Mouse (Mus musculus) heart, postnatal 14 days (tissue): Measurements from ENCODE around the gene Snx17. TPM values are rescaled to one million over a fixed set of nuclear protein-coding genes. Genes with fewer than 3 reads are reported as not detected.

ENCODE experiments used
- DNase-seq, 2 experiments: peaks; one replicate each; pipeline ENCODE4 v3.0.0; 2021 to 2022
- intact Hi-C: fragments of 180-260 bp; cut with DNase I; formaldehyde crosslinking; loops from one replicate; pipeline ENCODE4 v1.15.1; 2025
- long read RNA-seq, 2 experiments: library from polyadenylated mRNA; stranded (forward); transcript quantifications; one replicate each; pipeline ENCODE4 v2.0.0; 2021
- total RNA-seq, 2 experiments: library from RNA; stranded (reverse); gene quantifications; 2 replicates each; pipeline ENCODE4 v1.2.3; 2021

Snx17 gene
- total RNA-seq = 10 to 100 TPM; 66.3 to 67.8 TPM
- long read RNA-seq, experiment 1, transcript Snx17-201 (15 exons, 2,018 nt) = major isoform, 91 of 118 reads
- long read RNA-seq, experiment 1, partial matches to known transcripts = 5 of 118 reads
- long read RNA-seq, experiment 1, other reads (novel, unspliced or antisense) = 21 of 118 reads
- long read RNA-seq, experiment 2, transcript Snx17-201 (15 exons, 2,018 nt) = major isoform, 58 of 75 reads
- long read RNA-seq, experiment 2, partial matches to known transcripts = 4 of 75 reads
- long read RNA-seq, experiment 2, other reads (novel, unspliced or antisense) = 13 of 75 reads

DNA sequence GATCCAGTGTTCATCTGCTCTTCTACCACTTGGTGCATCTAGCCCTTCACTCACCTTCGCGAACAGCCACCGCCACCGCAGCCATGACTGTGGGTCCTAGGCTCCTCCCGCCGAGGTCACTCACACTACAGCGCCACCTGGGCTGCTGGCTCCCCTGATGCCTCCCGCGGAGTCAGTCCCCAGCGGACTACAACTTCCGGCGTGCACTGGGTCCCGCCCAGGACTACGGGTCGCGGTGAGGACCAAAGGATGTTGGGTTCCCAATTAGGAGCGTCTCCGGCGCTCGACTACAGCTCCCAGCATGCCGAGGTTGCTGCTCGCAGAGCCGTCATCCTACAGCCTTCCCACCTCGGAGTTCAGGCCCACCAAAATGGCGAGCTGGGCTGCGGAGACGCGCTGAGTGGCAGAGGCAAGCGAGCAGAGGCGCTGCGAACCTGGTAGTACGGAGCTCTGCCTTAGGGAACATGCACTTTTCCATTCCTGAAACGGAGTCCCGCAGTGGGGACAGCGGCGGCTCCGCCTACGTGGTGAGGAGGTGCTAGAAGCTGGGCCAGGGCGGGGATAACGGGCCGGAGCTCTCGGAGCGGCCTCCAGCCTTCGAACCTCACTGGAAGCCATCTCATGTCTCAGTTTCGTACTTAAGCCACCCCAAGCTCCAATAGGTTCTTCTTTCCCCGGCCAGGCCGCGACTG lies at the start of gene Snx17, which contains the start of gene Eif2b4:
Snx17 (plus strand) TSS at position 289 of the 692 bp plus-strand sequence.
Eif2b4 (minus strand) TSS at position 492 of the 692 bp plus-strand sequence.
- DNase-seq = peak; percentile 98 to 99
- intact Hi-C loops = no loop called here

DNA sequence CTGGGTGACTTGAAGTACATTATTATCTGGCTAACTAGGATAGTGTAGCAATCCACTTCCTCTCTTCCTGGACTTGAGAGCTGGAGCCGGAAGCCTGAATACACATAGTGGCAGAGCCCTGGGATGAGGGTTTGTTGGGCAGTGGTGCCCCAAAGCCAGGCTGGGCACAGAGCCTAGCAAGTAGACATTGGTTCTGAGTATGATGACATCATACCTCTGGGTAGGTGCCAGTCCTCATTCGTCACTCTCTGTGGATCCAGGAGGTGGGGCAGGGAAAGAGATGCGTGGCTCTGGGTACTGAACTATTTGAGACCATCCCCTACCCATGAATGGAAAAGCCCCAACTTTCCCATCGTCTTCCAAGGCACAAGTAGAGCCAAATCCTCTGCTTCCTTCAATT lies 43.2 kb upstream of the Snx17 start:
- DNase-seq = no peak
- intact Hi-C loops = no loop called here

DNA sequence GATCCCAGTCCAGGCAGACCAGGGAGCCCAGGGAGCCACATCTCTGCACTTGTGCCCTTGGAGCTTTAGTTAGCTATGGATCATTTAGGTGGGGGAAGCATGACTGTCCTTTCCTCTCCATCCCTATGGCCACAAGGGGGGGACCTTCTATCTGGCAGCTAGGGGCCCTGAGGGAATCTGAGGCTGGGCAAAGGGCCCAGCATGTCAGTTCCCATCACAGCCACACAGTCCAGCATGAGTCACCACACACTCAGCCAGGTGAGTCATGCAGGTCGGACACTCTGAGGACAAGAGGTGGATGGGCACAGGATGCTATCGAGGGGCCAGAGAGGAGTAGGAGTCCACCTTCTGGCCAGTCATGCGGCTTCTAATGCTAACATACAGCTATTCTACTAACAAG lies 41.3 kb upstream of the Snx17 start:
- intact Hi-C loops = no loop called here
- DNase-seq = peak; percentile 23 to 49

DNA sequence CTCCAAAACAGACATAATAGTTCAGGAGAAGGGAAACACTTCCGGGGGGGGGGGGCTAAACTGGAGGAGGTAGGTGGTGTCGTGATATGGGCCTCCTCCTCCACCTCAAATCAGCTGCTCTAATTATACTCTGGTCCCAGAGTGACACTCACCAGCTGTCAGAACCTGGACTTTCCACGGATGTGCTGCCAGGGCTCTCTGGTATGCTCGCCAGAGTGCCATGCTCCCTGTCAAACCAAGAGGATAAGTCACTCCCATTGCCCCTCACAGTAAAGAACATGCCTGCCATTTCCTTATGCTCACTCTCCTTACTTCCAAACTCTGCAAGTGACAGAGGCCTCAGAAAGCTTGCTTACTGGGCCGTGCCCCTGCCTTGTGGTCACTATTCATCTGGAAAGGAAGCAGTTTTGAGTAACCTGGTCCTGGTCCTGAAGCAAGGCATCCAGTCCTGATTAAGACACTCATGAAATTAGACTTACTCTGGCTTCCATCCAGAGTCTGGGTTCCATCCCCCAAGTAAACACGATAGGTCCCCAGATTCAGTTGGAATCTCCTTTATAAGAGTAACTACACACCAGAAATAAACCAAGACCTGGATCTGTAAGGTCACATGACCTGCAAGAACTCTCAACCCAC lies 39.4 kb upstream of the Snx17 start:
- DNase-seq = peak; percentile 15 to 40

DNA sequence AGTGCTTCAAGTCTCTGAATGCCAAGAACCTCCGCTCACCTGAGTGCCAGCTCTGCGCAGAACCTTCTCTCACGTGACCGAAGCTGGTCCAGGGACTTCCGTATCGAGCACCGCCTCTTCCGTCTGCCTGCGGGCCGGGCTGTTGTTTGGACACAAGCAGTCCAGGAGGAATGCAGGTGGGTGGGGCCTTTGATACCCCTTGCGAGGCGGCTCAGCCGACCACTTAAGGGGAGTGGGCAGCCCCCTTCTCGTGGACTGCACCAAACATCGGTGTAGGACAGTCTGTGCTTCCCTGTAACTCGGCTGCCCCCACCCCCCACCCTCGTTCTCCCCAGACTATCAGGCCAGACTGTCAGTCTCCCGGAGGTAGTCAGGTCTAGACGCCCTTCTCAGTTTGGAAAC lies 38.9 kb upstream of the Snx17 start, which contains the start of gene Mpv17:
Mpv17 (minus strand) TSS at position 100 of the 402 bp plus-strand sequence.
- DNase-seq = peak; percentile 81 to 84
- intact Hi-C loops = no loop called here

More for the DNA sequence above, 39.4 kb upstream of the Snx17 start:
- intact Hi-C loops = no loop called here

DNA sequence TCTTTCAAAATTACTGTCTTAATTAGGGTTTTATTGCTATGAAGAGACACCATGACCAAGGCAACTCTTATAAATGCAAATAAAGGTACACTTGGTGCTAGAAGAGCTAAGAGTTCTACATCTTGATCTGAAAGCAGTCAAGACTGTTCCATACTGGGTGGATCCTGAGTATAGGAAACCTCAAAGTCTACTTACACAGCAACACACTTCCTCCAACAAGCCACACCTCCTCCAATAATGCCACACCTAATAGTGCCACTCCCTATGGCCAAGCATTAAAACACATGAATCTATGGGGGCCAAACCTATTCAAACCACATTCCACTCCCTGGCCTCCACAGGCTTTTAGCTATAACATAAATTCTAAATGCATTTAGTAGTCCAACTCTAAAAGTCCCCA lies 30.6 kb upstream of the Snx17 start:
- no peak for DNase-seq
- intact Hi-C loops = no loop called here

DNA sequence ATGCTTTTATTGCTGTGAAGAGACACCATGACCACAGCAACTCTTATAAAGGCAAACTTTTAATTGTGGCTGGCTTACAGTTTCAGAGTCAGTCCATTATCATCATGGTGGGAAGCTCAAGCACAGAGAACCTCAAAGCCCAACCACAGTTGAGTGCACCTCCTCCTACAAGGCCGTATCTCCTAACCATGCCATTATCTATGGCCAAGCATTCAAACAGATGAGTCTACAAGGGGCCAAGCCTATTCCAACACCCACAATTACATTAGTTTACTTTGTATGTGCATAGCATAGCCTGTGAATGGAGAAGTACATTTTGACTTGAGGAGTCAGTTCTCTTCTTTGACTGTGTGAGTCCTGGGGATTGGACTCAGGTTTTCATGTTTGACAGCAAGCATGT lies 28.1 kb upstream of the Snx17 start:
- DNase-seq = no peak
- intact Hi-C loops = no loop called here

DNA sequence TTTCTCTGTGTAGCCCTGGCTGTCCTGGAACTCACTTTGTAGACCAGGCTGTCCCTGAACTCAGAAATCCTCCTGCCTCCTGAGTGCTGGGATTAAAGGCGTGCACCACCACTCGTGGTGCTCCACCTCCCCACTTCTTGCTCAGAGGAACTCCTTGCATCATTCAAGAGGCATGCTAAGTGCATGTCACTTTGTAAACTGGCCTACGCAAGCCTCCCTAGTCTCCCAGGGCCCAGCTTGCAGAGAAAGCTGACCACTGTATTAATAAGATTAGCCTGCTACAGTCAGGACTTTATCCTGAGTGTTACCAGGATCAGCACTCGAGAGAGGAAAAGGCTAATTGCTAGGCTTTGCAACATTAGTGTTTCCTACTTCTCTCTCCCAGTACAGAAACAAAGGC lies 24.4 kb upstream of the Snx17 start:
- no peak for DNase-seq
- intact Hi-C loops = no loop called here

DNA sequence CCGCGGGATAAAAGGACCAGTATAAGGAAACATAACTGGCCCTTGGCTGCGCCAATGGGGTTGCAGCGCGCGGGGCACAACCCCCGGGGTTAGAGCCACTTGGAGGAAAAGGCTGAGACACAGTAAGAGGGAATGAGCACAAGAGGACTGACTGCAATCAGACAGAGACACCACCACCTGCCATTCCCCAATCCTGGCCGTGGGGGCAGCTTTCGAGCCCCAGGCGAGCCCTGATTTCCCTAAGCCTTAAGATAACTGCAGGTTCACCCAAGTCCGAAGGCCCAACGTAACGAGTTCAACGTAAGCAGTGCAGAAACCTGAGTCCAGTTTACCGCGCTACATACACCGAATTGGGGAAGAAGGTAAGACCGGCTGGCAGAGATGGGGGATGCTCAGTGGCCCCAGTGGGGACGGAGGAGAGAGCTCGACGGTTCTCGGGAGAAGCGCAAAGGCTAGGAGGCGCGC lies 13.7 kb upstream of the Snx17 start:
- intact Hi-C loops = loop anchor here (5.0 kb wide), 1 partner anchor 122 kb away; no protein-coding TSS in a partner anchor
- DNase-seq = no peak

DNA sequence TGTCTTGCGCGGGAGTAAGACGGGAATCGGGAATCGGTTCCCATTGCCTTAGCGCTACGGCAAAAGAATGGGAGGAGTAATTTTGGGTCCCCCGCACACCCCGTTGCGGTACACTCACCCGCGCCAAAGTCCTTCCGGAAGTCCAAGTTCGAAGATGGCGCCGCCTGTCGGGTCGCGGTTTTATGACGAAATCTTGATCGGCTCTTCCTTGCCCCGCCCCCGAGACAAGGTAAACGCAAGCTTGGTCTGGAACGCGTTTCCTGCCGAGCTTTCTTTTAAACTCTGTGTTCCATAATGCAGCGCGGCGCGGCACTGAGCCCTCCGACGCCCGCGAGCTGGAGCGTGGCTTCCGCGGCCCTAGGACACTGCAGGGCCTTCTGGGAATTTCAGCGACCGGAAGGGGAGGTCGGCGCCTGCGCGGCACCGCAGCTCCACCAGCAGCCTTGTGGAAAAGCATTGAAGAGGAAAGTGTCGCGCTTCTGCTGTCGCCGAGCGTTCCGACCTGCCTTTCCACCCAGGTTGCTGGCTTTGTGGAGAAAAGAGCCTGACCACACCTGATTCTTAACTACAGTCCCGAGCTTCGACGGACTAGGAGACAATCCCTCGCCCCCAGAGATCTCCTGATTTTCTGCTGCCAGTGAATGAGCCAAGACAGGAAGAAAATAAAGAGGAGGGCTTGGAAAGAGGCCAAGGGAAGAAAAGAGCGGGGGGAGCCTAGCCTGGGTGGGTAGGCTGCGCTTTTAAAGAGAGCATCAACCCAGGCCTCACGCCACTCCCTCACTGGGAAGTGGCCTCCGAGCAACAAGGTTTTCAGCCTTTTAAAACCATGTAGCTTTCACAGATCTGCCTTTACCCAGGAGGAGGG lies 13.0 kb upstream of the Snx17 start, which contains the start of the genes Gm29609 and Gtf3c2:
Gm29609 (minus strand) TSS at position 146 of the 865 bp plus-strand sequence.
Gtf3c2 (minus strand) TSS at position 379 of the 865 bp plus-strand sequence.
- peak; percentile 92 to 96 for DNase-seq
- intact Hi-C loops = loop anchor here (5.0 to 10.0 kb wide), 2 partner anchors 123 to 145 kb away; no protein-coding TSS in a partner anchor

DNA sequence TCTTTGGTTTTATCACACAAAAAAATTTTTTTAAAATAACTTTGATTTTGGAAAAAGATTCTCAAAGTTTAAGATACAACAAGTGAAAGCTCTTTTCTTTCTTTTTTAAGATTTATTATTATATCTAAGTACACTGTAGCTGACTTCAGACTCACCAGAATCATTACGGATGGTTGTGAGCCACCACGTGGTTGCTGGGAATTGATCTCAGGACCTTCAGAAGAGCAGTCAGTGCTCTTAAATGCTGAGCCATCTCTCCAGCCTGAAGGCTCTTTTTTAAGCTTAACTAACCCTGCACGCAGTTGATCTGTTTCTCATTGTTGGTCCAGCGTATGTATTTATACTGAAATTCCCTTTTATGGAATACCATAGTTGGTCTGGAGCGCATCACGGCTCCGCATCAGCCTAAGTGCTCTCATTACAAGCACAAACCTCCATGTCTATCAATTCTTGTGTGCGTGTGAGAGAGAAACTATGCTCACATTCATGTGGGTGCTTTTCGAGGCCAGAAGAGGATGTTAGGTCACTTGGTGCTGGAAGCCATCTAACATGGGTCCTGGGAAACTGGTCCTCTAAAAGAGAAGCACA lies 11.8 kb upstream of the Snx17 start:
- intact Hi-C loops = loop anchor here (10.0 kb wide), 1 partner anchor 144 kb away; no protein-coding TSS in a partner anchor
- DNase-seq = no peak

DNA sequence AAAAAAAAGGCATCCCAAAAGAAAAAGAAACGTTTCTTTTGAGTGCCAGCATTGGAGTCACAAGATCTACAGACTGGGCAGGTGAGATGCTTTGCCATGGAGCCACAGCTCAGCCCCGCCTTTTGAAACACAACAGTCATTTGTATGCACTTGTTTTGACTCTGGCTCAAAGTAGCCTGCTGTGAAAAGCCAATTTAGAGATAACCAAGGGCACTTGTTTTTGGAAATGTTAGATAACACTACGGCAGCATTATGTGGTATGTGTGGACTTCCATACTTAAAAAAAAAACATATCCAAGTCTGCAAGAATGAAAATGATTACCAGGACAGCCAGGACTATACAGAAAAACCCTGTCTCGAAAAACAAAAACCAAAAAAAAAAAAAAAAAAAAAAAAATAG lies 9.3 kb upstream of the Snx17 start:
- no peak for DNase-seq
- intact Hi-C loops = loop anchor here (10.0 kb wide), 1 partner anchor 141 kb away; no protein-coding TSS in a partner anchor

DNA sequence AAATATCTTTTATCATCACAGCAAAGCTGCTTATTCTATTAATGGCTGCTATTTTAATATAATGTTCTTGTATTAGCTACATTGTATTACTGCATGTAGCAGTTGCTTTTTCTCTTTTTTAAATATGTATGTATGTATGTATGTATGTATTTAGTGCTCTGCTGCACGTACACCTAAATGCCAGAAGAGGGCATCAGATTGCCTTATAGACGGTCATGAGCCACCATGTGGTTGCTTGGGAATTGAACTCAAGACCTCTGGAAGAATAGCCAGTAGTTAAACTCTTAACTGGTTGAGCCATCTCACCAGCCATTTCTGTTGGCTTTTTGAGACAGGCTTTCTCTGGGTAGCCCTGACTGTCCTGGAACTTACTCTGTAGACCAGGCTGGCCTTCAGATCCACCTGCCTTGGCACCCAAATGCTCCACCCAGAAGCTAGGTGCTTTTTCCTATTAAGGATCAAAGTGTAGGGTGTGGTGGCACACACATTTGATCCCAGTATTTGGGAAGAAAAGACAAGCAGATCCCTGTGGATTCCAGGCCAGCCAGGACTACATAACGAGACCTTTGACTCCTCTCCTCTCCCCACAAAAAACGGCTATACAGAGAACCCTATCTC lies 4.7 kb upstream of the Snx17 start:
- intact Hi-C loops = loop anchor here (10.0 kb wide), 1 partner anchor 136 kb away; no protein-coding TSS in a partner anchor
- no peak for DNase-seq

DNA sequence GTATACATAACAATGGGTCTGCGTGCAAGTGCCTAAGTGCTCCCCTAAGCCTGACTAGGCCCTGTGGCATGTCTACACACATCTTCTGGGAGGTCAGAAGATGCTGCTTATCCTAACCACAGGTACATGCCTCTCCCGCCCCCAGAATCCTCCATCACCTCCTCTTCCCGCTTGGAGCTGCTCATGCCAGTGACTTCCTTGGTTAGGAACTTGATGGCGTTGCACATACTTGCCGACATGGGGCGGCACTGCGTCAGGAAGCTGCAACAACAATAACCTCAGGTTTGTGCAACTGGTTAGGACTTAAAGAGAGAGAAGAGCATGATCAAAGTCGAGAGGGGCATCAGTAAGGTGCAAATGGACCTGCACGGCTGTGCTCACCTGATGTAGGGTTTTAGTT lies 2.8 kb upstream of the Snx17 start:
- DNase-seq = no peak
- intact Hi-C loops = no loop called here

DNA sequence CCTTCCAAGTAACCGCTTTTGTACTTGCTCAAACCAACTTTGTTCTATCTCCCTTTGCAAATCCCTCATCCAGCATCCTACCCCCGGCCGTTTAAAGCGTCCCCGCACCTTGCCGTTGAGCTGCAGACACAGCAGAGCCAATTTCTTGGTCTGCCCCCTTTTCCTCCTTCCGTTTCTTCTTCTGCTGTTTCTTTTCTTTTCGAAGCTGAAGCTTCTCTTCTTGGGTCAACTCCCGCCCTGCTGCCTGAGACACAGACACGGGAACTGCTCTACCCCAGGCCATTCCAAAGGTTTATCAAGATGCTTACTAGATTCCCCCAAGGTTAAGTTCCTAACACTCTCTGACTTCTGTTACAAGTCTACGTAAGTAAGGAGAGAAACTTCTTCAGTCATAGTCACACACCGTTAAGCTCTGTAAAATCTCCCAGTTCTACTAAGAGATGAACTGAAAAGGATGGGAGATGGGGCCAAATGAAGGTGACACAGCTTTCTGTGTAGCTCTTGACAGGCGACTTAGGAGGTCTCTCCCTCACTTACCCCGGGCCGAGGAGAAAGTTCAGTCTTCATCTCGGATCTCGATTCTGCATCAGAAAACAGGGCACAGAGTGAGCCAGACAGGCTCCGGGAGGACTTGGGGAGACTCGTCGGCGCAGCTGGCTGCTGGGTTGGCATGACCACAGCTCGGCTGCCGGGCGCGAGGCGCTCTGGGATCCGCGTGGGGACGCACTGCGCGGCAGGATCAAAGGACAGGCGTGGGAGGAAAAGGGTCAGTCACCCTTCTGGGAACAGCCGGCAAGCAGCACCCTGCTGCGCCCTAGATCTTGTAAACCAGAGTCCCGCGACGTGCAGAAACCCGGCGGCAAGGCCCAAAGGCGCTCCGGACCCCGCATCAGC lies 735 bp upstream of the Snx17 start:
- intact Hi-C loops = no loop called here

DNA sequence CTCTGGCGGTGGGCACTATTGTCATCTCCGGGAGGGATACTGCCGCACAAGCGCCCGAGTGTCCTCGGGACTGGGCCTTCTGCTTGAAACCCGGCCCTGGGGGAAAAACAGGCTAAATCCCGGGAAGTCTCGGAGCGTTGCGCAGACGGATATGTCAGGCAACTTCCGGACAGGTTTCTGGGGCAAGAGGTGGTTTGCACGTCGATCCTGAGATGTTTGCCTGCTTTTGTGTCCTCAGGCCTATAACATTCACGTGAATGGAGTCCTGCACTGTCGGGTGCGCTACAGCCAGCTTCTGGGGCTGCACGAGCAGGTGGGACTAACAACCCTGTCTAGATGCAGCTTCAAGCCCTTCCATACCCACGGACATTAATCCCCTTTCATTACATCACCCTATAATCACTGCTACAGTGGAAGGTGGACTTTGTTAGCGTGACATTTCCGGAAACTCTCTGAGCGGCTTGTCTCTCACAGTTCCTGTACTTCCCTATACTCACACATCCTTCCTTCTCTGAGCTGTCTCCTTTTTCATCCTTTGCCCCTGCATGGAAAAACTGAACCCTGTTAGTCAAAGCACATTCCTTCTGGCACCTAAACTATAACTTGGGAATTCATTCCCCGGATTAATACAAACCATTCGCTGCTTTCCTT lies 729 bp downstream of the Snx17 start:
- DNase-seq = no peak
- intact Hi-C loops = no loop called here

More for the DNA sequence above, 735 bp upstream of the Snx17 start:
- DNase-seq = peak in 1 of 2 experiments; percentile 79
